Mouse (Mus musculus) liver, postnatal 0 days (tissue): ENCODE results near the gene Mybbp1a. TPM values are rescaled to one million over a fixed set of nuclear protein-coding genes. Genes with fewer than 3 reads are reported as not detected.

Experiments used
- ATAC-seq: fragments of 200-750 bp; cut with Nextera tagmentation; 2 replicates; pipeline ENCODE4 v1.8.0; 2017; ENCODE audit warnings: mild to moderate bottlenecking, moderate library complexity
- DNase-seq: peaks from one replicate; pipeline ENCODE4 v3.0.0-alpha.2; 2016
- H3K27ac ChIP-seq: fragments of 300-500 bp; sonication (generic); 2 replicates; pipeline ENCODE4 v1.5.1; 2014; ENCODE audit warnings: antibody characterized with exemption, moderate library complexity, mild to moderate bottlenecking, low read depth
- H3K27me3 ChIP-seq: fragments of 300-500 bp; sonication (generic); 2 replicates; pipeline ENCODE4 v1.6.1; 2014; ENCODE audit warnings: low read length, control low read depth, mixed read lengths; ENCODE audit not compliant: insufficient read depth
- H3K36me3 ChIP-seq: fragments of 300-500 bp; sonication (generic); replicated peaks from 2 replicates; pipeline ENCODE4 v1.6.1; 2014; ENCODE audit warnings: mild to moderate bottlenecking, control low read depth, low read length, moderate library complexity, mixed read lengths; ENCODE audit not compliant: insufficient read depth
- H3K4me1 ChIP-seq: fragments of 300-500 bp; sonication (generic); 2 replicates; pipeline ENCODE4 v1.6.1; 2014; ENCODE audit warnings: antibody characterized with exemption, mild to moderate bottlenecking, control low read depth; ENCODE audit not compliant: insufficient read depth
- H3K4me2 ChIP-seq: fragments of 300-500 bp; sonication (generic); 2 replicates; pipeline ENCODE4 v1.6.1; 2014; ENCODE audit warnings: low read depth, mild to moderate bottlenecking, low read length, moderate library complexity, mixed read lengths
- H3K4me3 ChIP-seq: fragments of 300-500 bp; sonication (generic); 2 replicates; pipeline ENCODE4 v1.5.1; 2014; ENCODE audit warnings: low read depth, low read length
- H3K9ac ChIP-seq: fragments of 300-500 bp; sonication (generic); replicated peaks from 2 replicates; pipeline ENCODE4 v1.6.1; 2014; ENCODE audit warnings: mild to moderate bottlenecking, moderate library complexity
- H3K9me3 ChIP-seq: fragments of 300-500 bp; sonication (generic); 2 replicates; pipeline ENCODE4 v1.6.1; 2016; ENCODE audit warnings: mild to moderate bottlenecking, control low read depth, low read length, mixed read lengths
- CTCF ChIP-seq: sonication (generic); IDR thresholded peaks from 2 replicates; pipeline ENCODE4 v1.5.1; 2016; ENCODE audit warnings: antibody characterized with exemption, low read depth
- EP300 ChIP-seq: IDR thresholded peaks from 2 replicates; pipeline ENCODE4 v1.6.1; 2016; ENCODE audit warnings: antibody characterized with exemption, low read depth, mild to moderate bottlenecking
- WGBS: fragments of 180-500 bp; shearing (Covaris S2); extraction: QIAGEN DNeasy Blood & Tissue Kit; methylation state at CpG from one replicate; pipeline ENCODE4 v1.1.7; 2014; ENCODE audit not compliant: insufficient replicate concordance; 5-methylcytosine and 5-hydroxymethylcytosine counted together
- polyA plus RNA-seq: library from polyadenylated mRNA; unstranded; fragments of >200 nt; fragmentation: Nextera tagmentation; extraction: Ambion mirVana; gene quantifications from 2 replicates; pipeline ENCODE4 v1.2.1, GENCODE M21; 2015

The Mybbp1a gene
- 40.2 and 44.5 TPM in 2 replicates for polyA plus RNA-seq

DNA sequence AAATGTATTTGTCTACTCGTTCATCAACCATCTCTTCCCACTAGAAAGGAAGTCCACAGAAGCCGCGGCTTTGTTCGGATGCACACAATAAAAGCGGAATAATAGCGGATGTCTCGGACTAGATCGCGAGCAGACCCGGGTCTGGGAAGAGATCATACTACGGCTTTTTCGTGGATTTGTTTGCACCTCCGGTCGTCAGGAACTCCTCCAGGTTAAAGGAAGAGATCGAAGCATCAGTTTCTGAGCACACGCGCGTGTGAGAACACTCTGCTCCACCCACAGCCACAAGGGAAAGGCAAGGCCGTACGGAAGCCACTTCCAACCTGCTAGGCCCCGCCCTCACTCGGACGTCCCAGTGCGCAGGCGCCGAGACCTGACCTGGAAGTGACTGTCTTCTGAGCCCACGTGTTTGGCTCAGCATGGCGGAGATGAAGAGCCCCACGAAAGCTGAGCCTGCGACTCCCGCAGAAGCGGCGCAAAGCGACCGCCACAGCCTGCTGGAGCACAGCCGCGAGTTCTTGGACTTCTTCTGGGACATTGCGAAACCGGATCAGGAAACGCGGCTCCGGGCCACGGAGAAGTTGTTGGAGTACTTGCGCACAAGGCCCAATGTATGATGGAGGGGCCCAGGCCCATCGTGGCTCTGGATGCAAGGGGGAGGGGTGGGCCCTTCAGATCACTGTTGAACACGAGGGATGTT lies at the start of gene Mybbp1a:
Gene Mybbp1a, plus strand, starts transcription at position 391 of the 700 bp plus-strand sequence.
- no peaks in the 10 kb centered on the region for H3K9me3 ChIP-seq
- peak within 1 kb of the TSS; percentile 68 for H3K4me3 ChIP-seq
- peaks cover 38% of the 10 kb centered on the region for H3K36me3 ChIP-seq
- peak within 1 kb of the TSS; percentile 81 for H3K9ac ChIP-seq
- H3K27me3 ChIP-seq: no peaks in the 10 kb centered on the region
- under 1% methylated on average over 46 of the region's 46 CpGs for WGBS
- peak; percentile 98 for DNase-seq
- H3K4me2 ChIP-seq: peak within 1 kb of the TSS; percentile 90
- H3K27ac ChIP-seq: peak within 1 kb of the TSS; percentile 77
- ATAC-seq: peak; percentile 94
- H3K4me1 ChIP-seq: peaks cover 13% of the 10 kb centered on the region
- TF ChIP-seq CTCF (0 out of 2 replicates have a peak, but pooled peaks have one; percentile 6), EP300 (no peak)

DNA sequence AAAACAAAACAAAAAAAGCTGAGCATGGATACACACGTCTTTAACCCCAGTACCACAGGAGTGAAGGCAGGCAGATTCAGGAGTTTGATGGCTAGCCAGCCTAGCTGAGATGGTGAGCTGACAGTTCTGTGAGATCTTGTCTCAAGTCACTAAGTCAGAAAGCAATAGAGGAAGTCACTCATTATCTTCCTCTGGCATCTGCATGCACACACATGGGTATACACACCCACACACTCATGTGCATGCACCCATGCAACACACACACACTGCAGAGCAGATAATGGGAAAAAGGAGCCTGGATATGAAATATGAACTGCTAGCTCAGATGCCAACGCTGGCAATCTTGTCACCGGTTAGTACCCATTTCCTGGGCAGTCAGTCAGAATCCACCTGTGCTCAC lies 47.9 kb upstream of the Mybbp1a start:
- no peak for DNase-seq
- H3K9ac ChIP-seq: no peak overlapping the region
- TF ChIP-seq CTCF: no peak
- no peak for TF ChIP-seq EP300
- no peak for ATAC-seq
- no peaks in the 10 kb centered on the region for H3K36me3 ChIP-seq
- WGBS: 62% methylated on average over 3 of the region's 3 CpGs
- H3K4me1 ChIP-seq: no peaks in the 10 kb centered on the region
- H3K4me3 ChIP-seq: no peak overlapping the region
- no peaks in the 10 kb centered on the region for H3K9me3 ChIP-seq
- H3K27me3 ChIP-seq: no peaks in the 10 kb centered on the region
- H3K27ac ChIP-seq: no peak overlapping the region
- no peak overlapping the region for H3K4me2 ChIP-seq

DNA sequence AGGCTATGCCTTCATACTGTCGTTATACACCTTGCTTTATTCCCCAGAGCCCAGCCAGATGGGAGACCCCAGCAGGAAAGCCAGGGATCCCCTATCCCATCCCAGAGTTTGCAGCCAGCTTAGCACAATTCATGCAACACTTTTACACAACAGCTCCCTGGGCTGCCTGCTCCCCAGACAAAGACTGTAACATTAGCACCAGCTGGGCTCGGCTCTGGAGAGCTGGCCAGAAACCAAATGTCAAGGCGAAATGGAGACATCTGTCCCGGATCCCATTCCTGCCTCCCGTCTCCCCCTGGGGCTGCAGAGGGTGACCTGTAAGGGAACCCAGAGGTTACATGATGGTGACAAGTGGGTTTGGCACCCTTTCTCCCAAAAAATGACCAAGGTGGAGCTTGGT lies 47.5 kb upstream of the Mybbp1a start:
- H3K9me3 ChIP-seq: no peaks in the 10 kb centered on the region
- H3K4me2 ChIP-seq: no peak overlapping the region
- ATAC-seq (no peak), DNase-seq (no peak)
- WGBS: 71% methylated on average over 5 of the region's 5 CpGs
- no peaks in the 10 kb centered on the region for H3K4me1 ChIP-seq
- no peak overlapping the region for H3K9ac ChIP-seq
- H3K36me3 ChIP-seq: no peaks in the 10 kb centered on the region
- H3K27ac ChIP-seq: no peak overlapping the region
- H3K27me3 ChIP-seq: no peaks in the 10 kb centered on the region
- no peak overlapping the region for H3K4me3 ChIP-seq
- no peak for TF ChIP-seq CTCF
- no peak for TF ChIP-seq EP300

DNA sequence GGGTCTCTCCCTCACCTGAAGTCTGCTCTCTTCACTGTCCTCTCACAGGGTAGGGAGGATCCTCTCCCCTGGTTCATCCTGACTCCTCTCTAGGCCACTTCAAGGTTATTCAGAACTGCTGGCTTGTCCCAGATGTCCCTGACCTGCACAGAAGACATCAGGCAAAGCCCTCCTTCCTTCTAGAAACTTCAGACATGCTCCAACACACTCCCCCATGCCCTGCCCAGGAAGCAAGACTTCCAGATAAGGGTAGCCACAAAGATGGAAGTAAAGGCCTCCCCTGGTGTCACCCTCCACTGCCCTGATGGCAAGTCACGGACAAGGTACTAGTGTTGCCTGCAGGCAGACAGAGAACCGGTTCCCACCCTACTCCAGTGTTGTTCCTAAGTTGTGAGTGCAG lies 46.5 kb upstream of the Mybbp1a start:
- no peak overlapping the region for H3K27ac ChIP-seq
- H3K4me1 ChIP-seq: no peaks in the 10 kb centered on the region
- TF ChIP-seq CTCF (no peak), EP300 (no peak)
- no peak for DNase-seq
- no peaks in the 10 kb centered on the region for H3K27me3 ChIP-seq
- no peak overlapping the region for H3K9ac ChIP-seq
- 28% methylated on average over 2 of the region's 2 CpGs for WGBS
- no peak overlapping the region for H3K4me3 ChIP-seq
- H3K36me3 ChIP-seq: no peaks in the 10 kb centered on the region
- no peak for ATAC-seq
- H3K4me2 ChIP-seq: no peak overlapping the region
- H3K9me3 ChIP-seq: no peaks in the 10 kb centered on the region

DNA sequence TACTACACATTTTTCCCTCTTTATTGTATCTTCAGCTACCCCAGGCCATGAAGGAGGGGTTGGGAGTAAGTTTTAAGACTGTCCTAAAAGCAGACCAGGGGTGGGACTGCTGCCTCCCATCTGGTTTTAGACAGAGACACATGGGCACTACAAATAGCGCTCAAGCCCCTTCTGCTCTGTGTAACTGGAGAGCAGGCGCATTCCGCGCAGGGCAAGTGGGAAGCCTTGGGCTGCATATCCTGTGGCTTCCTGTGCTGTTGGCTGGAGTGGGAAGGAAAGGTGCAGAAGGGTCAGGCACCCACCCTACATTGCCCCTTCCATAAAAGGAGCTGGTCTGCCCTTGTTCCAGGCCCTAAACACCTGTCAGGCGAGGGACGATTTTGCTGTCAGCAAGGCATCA lies 45.5 kb upstream of the Mybbp1a start:
- Histone ChIP-seq H3K9ac (no peak overlapping the region), H3K27ac (no peak overlapping the region), H3K4me3 (no peak overlapping the region), H3K27me3 (no peaks in the 10 kb centered on the region), H3K9me3 (no peaks in the 10 kb centered on the region), H3K36me3 (no peaks in the 10 kb centered on the region), H3K4me2 (no peak overlapping the region), H3K4me1 (no peaks in the 10 kb centered on the region)
- WGBS: 89% methylated on average over 6 of the region's 6 CpGs
- DNase-seq (no peak), ATAC-seq (no peak)
- no peak for TF ChIP-seq CTCF
- TF ChIP-seq EP300: no peak

DNA sequence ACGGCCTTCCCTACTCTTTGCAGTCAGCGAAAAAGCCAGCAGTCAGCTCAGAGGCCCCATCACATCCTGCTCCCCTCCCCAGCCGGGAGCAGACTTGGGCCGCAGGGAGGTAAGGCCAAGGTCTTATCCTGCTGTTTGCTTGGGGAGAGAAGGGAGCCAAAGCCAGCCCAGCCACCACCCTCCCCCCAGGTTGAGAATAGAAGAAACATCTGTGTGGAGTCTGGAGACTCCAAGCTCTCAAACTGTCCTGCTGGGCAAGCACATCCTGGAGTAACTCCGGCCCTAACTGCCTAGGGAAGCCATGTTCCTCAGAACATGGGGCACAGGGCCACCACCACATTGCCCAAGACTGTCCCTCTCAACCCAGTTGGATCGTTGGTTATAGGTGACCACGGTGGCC lies 44.5 kb upstream of the Mybbp1a start:
- 64% methylated on average over 7 of the region's 7 CpGs for WGBS
- H3K4me1 ChIP-seq: no peaks in the 10 kb centered on the region
- TF ChIP-seq CTCF (no peak), EP300 (no peak)
- H3K9me3 ChIP-seq: no peaks in the 10 kb centered on the region
- ATAC-seq (no peak), DNase-seq (no peak)
- no peaks in the 10 kb centered on the region for H3K27me3 ChIP-seq
- no peak overlapping the region for H3K4me3 ChIP-seq
- no peaks in the 10 kb centered on the region for H3K36me3 ChIP-seq
- H3K27ac ChIP-seq: no peak overlapping the region
- H3K9ac ChIP-seq: no peak overlapping the region
- no peak overlapping the region for H3K4me2 ChIP-seq
